Mouse (Mus musculus): ENCODE measurements around the gene Pdpn. TPM values are rescaled to one million over a fixed set of nuclear protein-coding genes. Genes with fewer than 3 reads are reported as not detected.
"Not testable (repeated sequence)": the region's sequence is repeated elsewhere in the genome, so short reads cannot be mapped to it uniquely, and the experiment has no call there.

Gene Pdpn
- polyA plus RNA-seq (2017; shearing (Covaris generic)) = under 1 TPM in 1 of 2 experiments, not detected in 1; 0.45 TPM

DNA sequence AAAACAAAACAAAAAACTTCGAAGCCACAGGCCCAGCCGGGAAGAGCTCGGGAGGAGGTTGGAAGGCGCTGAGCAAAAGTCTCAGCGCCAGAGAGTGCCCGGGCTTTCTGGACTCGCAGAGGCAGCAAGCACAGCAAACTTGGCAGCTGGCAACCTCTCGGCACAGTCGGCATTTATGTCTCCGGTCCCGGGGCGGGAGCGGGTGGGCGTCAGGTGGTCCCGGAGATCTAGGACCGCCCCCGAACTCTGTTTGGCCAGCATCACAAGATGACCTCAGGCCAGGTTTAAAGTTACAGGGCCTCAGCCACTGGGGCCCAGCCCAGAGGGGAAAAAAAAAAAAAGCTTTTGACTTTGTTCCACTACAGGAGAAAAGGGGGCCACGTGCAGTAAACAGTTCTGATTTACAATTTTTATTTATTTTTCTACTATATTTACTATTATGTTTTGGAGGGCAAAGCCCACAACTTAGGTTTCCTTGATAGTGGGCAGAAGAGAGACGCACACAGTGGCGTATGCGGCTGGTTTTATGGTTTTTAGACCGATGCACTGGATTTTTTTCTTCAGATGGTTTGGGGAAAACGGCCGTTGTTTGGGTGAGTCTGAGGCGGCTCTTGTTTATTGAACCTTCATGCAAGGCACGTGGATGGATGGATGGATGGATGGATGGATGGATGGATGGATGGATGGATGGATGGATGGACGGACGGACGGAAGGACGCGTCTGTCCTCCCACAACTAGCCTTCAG lies at the start of gene Pdpn:
TSS of gene Pdpn (minus strand) at position 240 of the 746 bp plus-strand sequence.
- no peak for ATAC-seq

DNA sequence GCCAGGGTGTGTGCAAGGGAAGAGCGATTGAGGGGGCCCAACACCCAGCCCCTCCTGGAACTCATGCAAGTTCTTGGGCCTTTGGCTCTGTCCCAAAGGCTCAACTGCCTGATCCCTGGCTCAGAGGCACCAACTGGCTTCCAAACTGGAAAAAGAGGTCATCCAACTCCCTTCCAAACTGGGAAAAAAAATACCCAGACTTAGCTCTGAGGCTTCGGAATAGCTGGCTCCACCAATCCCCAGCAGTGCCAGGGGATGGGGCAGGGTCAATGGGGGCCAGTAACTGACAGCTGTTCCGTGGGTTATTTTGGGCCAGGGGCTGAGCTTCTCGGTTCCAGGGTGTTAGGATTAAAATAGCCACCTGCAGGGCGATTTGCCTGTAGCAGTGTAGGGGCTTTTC lies 49.3 kb upstream of the Pdpn start:
- no peak for ATAC-seq

DNA sequence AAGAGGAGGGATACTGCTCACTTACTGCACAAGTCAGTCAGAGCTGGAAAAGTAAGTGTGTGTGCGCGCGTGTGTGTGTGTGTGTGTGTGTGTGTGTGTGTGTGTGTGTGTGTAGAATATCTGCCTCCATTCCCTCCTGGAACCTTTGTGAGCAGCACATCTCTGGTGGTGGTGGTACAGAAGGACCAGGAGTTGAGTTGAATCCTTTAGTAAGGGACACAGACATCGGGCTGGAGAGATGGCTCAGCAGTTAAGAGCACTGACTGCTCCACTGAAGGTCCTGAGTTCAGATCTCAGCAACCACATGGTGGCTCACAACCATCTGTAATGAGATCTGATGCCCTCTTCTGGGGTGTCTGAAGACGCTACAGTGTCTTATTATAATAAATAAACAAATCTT lies 46.1 kb upstream of the Pdpn start:
- ATAC-seq = not testable (repeated sequence)

DNA sequence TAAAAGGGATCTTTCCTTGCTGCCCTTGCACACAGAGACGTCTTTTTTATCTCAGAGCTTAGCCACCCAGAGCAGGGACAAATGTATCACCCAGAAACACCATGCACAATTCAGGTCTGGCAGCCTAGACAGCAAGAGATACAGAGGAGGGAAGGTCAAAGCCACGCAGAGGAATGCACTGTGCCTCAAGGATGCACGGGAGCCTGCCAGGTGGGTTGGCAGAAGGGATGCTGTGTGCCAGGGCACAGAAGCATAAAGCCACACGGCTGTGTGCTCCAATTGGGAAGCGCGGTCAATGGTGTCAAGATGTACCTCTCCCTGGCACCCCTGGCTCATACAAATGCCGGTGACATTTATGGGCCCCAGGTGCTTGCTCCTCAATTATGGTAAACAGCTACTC lies 42.1 kb upstream of the Pdpn start:
- no peak for ATAC-seq

DNA sequence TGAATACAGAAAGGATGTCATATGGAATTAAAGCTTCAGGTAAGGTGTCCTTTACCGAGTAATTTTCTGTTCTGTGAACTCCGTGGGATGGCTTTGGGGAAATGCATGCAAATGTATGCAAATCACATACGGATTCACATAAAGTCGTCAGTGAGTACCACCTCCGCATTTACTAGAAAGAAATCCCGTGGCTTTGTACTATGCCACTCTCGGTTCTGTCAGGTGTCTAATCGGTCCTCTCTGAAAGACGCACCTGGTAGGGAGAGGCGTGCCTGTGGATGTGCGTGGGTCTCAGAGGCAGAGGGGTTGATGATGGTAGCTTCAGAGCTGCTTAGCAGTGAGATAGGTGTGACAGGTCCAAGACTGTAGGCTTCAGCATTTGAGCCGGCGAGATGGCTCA lies 40.4 kb upstream of the Pdpn start:
- no peak for ATAC-seq

DNA sequence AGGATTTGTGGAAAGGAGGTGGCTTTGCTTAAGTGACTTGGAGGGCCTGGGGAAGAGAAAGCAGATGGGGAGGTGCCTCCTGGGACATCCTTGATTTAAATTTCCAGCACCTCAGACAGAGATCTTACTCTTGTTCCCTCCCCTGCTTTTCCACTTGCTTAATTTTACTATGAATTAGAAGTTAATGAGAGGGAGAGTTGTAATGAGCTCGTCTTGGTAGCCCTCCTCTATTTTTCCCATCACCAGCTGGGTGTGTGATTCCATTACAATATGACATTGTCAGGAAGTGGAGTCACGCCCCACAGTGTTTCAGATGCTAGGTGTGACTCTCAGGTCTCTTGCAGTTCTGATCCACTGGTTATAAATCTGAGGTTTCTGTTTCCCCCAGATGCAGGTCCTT lies 36.7 kb upstream of the Pdpn start:
- ATAC-seq = no peak

DNA sequence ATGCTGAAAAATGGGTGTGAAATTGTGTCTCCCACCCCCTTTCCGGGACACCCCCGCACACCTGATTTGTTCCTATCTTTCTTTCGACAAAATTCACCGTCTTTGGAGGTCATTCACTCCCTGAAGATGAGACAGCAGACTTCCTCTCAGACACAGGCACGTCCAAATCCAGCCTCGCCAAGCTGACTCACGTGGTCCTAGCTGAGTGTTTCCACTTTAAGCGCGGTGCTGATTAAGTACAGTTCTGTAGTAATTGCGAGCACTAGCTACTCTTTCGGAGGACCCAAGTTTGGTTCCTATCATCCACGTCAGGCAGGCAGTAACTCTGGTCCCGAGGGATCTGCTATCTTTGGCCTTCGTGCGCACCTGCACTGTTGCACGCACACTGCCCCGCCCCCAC lies 35.6 kb upstream of the Pdpn start:
- no peak for ATAC-seq

DNA sequence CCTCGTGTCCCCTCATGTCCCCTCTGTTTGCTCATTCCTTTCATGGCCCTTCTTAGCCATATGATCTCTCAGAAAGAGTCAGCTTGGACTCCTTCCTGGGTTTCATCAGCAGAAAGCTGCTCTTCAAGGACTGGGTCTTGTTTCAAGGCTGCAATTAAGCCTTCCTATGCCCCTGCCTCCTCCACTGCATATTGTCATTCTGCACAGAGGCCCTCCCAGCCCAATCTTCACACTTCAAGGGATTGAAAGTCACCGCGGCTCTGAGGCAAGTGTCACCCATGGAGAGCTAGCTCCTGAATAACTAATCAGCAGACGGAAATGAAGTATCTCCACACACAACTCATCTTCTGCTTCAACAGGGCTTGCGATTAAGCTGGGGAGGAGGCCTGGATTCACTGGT lies 34.8 kb upstream of the Pdpn start:
- no peak for ATAC-seq

DNA sequence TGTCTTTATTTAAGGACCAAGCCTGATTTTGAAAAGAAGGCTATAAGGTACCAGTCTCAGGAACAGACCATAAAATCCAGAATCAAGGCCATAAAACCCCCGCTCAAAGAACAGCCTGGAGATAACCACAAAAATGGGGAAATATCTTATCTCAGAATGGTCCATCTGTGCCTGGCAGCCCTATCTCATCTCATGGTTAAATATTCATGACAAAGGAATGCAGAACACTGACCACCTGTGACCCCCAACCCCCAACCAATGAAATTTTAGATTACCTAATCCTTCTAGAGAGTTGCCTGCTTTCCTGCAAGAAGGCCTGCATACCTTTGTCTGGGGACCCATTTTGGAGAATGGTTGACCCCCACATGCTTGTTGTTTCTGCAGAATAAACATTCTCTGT lies 32.4 kb upstream of the Pdpn start:
- ATAC-seq = no peak

DNA sequence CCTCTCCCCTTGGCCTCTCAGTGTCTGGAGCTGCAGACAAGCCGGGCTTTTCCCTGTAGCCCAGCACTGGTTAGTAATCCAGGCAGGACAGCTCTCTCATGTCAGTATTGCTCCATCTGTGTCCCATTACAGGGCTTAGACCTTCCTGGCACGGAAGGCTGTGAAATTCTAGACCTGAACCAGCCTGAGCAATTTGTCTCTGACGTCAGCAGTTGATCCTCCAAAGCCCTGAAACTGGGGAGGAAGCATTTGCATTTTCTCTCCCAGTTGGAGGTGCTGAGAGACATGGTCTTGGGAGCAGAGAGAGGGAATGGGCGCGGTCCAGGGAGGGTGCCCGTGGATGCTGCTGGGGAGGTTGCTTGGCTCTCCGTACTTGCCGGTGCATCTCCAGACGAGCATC lies 31.2 kb upstream of the Pdpn start:
- no peak for ATAC-seq

DNA sequence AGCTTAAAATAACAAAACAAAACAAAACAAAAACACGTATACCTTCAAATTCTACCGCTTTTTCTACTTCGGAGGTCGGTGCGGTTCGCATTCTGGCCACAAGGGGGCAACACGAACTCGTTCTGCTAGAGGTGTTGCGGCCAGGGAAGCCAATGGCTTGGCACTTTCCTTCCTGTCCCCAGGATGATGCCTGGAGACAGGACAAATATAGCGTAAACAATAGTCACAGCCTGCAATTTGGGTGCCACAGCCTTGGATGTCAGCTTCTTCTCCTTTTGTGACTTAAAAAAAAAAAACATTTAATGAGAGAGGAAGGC lies 26.2 kb upstream of the Pdpn start:
- no peak for ATAC-seq

DNA sequence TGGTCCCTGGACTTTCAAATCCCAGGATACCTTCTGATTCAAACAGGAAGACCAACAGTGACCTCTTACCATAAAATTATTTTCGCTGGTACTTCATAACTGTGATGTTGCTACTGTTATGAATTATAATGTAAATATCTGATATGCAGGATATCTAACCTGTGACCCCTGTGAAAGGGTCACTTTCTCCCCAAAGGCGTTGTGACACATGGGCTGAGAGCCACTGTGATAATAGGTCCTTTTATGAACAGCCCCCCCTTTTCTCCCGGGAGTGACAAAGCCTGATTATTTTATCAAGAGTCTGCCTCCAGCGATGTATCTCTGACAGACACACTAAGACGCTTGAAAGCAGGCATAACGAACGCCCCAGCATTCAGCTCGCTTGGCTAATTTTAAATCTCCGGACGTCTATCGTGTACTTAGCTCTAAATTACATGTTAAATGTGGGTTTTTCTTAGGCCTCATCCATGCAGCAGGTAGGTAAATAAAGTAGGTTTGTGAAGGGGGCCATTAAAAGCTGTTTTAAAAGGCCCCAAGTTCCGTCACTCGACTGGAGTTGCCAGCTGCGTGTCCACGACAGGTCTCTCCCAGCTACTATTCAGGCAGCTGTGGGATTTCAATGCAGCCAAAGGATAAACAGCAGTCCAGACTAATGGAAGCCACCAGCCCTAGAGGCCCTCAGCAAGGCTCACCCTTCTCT lies 25.7 kb upstream of the Pdpn start:
- ATAC-seq = no peak

DNA sequence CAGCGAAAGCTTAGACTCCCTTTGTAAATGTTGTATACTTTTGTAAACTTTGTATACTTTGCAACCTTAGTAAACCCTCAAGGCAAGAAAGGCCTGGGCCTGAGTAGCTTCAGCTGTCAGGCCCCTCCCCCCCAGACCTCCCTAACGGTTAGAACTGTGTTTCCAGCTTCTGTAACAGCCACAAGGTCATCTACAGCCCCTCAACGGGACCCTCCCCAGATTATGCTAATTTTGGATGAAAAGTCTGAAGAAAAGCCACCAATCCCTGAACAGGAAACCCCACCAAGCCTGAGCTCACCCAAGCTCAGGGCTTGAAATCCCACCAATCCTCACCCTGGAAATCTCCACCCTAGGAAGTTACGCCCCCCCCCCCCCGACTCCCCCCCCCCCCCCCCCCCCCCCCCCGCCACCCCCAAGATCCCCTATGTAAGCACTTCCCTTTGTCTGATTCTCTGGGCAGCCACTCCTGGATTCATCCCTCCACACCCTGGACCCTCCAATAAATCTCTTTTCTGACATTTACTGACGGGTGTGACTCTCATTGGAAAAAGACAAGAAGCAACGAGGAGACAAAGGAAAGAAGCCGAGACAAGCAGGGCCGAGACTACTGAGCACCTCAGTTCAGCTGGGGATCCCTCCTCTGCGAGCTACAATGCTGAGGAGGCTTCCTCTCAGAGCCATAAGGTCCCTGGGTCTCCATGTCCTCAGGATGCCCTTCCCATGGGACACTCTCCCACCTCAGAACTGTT lies 25.0 kb upstream of the Pdpn start:
- no peak for ATAC-seq

DNA sequence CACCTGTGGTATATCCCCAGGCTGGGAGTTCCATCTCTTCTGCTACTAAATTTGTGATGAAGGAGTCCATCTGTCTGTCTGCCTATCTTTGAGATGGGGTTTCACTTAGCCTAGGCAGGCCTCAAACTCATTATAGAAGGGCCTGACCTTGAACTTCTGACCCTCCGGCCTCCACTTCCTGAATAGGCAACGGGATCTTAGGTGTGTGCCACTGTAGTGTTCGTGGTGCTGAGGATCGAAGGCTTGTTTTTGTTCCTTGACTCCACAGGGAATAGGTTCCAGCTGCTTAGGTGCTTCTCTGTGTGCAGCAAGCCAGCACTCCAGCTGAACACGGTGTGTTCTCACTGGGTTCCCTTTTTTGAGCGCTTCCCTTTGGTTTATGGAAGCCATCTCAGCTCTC lies 13.9 kb upstream of the Pdpn start:
- ATAC-seq = no peak

DNA sequence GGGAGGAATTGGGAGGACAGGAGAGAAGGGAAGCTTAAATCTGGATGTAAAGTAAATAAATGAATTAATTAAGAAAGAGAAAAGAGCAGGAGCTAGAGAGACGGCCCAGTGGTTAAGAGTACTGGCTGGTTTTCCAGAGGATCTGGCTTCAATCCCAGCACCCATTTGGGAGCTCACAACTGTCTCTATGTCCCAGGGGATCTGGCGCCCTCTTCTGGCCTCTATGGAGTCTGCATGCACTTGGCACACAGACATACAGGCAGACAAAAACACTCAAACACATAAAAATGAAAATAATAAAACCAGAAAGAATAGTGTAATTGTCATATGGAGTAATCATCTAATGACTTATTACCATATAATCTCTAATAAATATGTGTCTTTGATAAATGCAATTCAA lies 12.0 kb upstream of the Pdpn start:
- no peak for ATAC-seq

DNA sequence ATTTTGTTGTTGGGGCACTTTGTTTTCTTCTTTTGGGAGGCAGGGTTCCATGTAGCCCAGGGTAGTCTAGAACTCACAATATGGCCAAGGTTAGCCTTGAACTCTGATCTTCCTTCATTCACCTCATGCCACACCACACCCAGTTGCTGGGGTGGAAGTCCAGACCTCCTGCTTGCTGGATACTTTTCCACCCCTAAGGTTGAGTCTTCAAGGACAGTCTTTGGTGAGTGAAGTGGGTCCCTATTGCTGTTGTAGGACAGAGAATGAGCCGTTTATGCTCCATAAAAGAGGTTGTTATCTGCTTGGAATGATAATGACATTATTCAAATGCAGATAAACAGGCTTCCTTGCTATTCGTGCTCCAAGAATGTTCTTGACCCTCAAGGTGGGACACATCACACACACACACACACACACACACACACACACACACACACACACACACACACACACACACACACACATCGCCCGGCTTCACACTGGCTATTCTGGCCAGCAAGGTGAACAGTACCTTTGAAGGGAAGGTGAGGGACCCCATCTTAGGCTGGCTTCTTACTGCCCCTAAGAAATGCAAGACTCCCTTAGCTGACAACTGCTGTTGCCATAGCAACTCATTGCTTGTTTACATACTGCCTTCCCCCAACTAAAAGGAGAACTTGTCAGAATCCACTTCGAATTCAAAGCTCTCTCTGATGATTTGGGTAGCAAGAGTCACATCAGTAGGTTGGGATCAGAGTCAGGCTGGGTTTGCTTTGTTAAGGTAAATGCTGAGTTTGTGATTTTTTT lies 6.8 kb upstream of the Pdpn start:
- ATAC-seq = no peak

DNA sequence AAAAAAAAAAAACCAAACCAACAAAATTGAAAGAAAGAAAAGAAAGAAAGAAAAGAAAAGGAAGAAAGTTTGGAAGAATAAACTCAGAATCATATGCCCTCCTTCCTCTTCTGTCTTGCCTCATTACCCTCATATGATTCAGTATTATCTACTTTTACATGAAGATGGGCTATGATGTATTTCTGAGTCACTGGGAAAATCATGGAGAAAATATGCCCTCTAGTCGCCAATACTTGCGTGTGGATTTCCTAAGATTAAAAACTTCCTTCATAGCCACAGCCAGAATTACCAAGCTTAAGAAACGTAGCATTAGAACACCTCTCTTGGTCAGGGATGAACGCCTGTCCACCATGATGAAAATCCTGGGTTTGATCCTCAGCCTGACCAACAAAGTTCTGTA lies 5.7 kb upstream of the Pdpn start:
- no peak for ATAC-seq

DNA sequence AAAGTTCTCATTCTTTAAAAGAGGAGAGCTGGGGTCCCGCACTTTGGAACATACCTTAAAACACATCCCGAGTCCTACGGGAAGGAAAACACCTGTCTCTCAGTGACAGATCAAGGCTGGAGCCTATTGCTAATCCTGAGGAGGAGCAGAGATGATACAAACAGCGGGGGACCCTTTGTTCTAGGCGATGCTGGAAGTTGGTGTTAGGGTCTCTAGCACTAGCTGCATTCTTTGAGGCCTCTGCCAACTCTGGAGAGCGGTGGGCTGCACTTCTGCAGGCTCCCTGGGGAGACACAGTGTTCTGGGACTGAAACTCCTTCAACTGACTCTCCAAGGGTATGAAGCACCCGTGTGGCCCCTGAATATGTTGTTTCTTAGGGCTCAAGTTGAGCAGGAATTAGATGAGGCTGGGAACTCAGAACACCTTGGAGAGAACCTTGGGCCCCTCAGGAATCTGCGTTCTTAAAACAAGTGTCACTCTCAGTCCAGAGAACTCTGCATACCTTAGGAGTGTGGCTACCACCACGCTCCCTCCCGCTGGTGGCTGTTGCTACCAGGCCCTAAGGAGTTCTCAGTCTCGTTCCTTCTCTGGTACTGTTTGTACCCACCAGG lies 3.0 kb upstream of the Pdpn start:
- ATAC-seq = no peak

DNA sequence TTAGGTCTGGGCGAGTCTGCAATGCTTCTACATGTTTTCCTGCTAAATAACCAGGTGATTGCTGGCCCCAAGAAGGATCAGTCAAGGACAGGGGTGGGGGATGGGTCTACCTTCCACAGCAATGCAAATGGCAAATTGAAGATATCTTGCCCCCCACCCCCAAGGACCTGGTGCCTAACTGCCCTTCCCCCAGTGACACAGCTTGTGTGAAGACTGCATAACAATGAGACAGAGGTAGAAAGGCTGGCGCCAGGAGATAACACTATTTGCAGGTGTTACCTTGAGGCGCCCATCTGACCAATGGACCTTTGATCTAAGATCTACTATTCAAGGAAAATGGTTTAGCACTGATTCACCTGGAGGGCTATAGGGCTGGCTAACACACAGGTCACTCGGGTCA lies 2.5 kb upstream of the Pdpn start:
- ATAC-seq = no peak

DNA sequence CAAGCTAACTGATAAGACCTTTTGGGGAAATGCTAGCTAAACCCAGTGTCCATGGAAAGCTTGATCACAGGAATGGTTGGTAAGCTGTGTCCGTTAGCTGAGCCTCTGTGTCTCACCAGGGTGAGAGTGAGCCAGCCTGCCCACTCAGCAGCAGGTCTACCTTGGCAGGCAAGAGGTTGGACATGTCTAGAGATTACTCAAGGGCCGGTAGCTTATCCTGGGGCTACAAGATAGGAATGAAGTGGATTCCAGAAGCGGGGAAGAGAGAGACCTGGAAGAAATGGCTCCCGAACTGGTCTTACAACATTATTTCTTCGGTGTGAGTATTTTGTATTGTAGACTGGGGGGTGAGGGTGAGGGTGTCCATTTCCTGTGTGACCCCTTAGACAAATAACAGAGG lies 1.7 kb upstream of the Pdpn start:
- no peak for ATAC-seq

DNA sequence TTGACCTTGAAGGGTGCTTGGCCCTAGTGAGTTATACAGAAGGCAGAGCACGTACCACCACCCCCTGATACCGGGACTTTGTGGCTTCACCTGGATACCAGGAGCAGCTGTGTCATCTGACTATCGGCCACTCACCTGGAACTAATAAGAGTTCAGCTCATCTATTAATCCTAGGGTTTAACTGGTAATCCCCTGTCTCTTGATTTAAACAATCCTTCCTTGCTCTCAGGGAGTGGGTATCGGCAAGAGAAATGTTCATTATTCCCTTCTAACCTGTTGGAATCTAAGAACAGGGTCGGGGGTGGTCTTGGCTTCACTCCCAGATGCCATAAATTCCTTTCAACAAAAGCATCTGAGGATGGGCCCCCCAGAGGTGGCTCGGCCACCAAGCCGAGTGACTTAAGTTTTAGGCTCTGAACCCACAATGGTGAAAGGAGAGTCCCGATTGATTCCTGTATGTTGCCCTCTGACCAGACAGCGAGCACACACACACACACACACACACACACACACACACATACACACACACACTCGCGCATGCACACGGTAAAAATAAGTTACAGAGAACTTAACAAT lies 837 bp upstream of the Pdpn start:
- ATAC-seq = no peak

All from activated CD4-positive, CD25-positive, alpha-beta regulatory T cell, adult 4 months (primary cell).